Mouse (Mus musculus) thymus, postnatal 10 days (tissue): ENCODE data around the gene Itgb2.

ENCODE experiments used
- DNase-seq, 2 experiments: peaks; one replicate each; pipeline ENCODE4 v3.0.0; 2021; ENCODE audit warnings: low spot score in 2 of 2

The Itgb2 gene

GRCm38 (mm10) chr10:77530140-77530539, at the start of gene Itgb2:
Gene Itgb2 (plus strand): TSS chr10:77530252.
- DNase-seq, result peak; percentile 85 to 88

- DNase-seq, result no peak
Observed at GRCm38 (mm10) chr10:77481814-77482213, 48.2 kb upstream of the Itgb2 start.

GRCm38 (mm10) chr10:77484205-77484935, 45.7 kb upstream of the Itgb2 start:
- no peak for DNase-seq

GRCm38 (mm10) chr10:77485786-77486185, 44.3 kb upstream of the Itgb2 start:
- DNase-seq, result no peak

- no peak for DNase-seq
Observed at GRCm38 (mm10) chr10:77488168-77488567, 41.9 kb upstream of the Itgb2 start.

GRCm38 (mm10) chr10:77491585-77491984, 38.5 kb upstream of the Itgb2 start:
- no peak for DNase-seq

- no peak for DNase-seq
Observed at GRCm38 (mm10) chr10:77492885-77493284, 37.2 kb upstream of the Itgb2 start.

- DNase-seq, result no peak
Observed at GRCm38 (mm10) chr10:77497185-77497584, 32.9 kb upstream of the Itgb2 start.

GRCm38 (mm10) chr10:77498254-77498653, 31.8 kb upstream of the Itgb2 start:
- no peak for DNase-seq

GRCm38 (mm10) chr10:77500636-77501035, 29.4 kb upstream of the Itgb2 start:
- no peak for DNase-seq

GRCm38 (mm10) chr10:77502967-77503922, 26.8 kb upstream of the Itgb2 start:
- DNase-seq, result no peak

- DNase-seq, result no peak
Observed at GRCm38 (mm10) chr10:77504143-77504542, 25.9 kb upstream of the Itgb2 start.

GRCm38 (mm10) chr10:77506526-77506925, 23.5 kb upstream of the Itgb2 start:
- DNase-seq, result no peak

- DNase-seq, result no peak
Observed at GRCm38 (mm10) chr10:77506961-77507577, 23.0 kb upstream of the Itgb2 start.

GRCm38 (mm10) chr10:77507779-77508178, 22.3 kb upstream of the Itgb2 start:
- no peak for DNase-seq

GRCm38 (mm10) chr10:77508744-77509143, 21.3 kb upstream of the Itgb2 start:
- no peak for DNase-seq

- peak; percentile 64 to 88 for DNase-seq
Observed at GRCm38 (mm10) chr10:77509403-77510187, 20.5 kb upstream of the Itgb2 start.

- DNase-seq, result no peak
Observed at GRCm38 (mm10) chr10:77510225-77510982, 19.6 kb upstream of the Itgb2 start.

- peak; percentile 90 to 96 for DNase-seq
Observed at GRCm38 (mm10) chr10:77515385-77516348, 14.4 kb upstream of the Itgb2 start, which contains the start of gene Fam207a. Gene Fam207a (minus strand): TSS chr10:77515785.
